ENCODE assay signal across 11 mouse cellular contexts in the genomic region with DNA sequence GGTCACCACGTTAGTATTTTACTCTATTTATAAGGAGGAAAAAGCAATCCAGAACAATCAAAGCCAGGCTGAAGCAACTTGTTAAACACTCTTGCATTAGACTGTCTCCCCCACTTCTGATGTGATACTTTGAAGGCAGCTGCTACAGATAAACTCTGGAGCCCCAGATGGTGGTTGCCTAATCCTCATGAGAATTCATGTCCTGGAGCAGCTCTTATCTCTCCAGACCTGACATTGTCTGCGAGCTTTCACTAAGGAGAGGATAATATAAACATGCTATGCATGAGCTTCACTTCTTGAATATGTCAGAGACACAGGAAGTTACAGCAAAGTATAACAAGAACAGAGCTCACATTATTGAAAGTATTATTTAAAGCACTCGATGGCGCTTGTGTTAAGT. TPM values are rescaled to one million over a fixed set of nuclear protein-coding genes. Genes with fewer than 3 reads are reported as not detected.
DNase-seq lines count a peak whose midpoint lies in the region; ATAC-seq and TF ChIP-seq lines count a peak whose summit lies in the region.
"Had no signal": no experiment of that assay in that cellular context is flagged by ENCODE, and none has a peak within 500 bp of the region (broad histone marks: within the 10 kb centered on the region; RNA-seq: fewer than 3 reads in every experiment).

No protein-coding gene starts in this region.

- no peaks in the 10 kb centered on the region for H3K27me3 ChIP-seq in lung, embryonic 14.5 days (ENCODE audit: insufficient read depth, low read length)
- no peaks in the 10 kb centered on the region for H3K27me3 ChIP-seq in myocyte (ENCODE audit: control insufficient read depth, insufficient read depth, insufficient read length)
- H3K27me3 ChIP-seq: embryonic facial prominence, embryonic 12.5 days had no signal

- H3K4me3 ChIP-seq in lung, embryonic 14.5 days (ENCODE audit: low read depth, low read length), result no peak overlapping the region
- H3K4me3 ChIP-seq in myocyte, result no peak overlapping the region
- H3K4me3 ChIP-seq: embryonic facial prominence, embryonic 12.5 days had no signal

- no peak overlapping the region for H3K27ac ChIP-seq in lung, embryonic 14.5 days (ENCODE audit: low read depth)
- H3K27ac ChIP-seq: embryonic facial prominence, embryonic 12.5 days had no signal

- H3K4me1 ChIP-seq in lung, embryonic 14.5 days (ENCODE audit: insufficient read depth), result no peaks in the 10 kb centered on the region
- H3K4me1 ChIP-seq: embryonic facial prominence, embryonic 12.5 days had no signal

- no peak overlapping the region for H3K4me2 ChIP-seq in lung, embryonic 14.5 days
- H3K4me2 ChIP-seq in myocyte (ENCODE audit: low read depth), result no peak overlapping the region
- H3K4me2 ChIP-seq: embryonic facial prominence, embryonic 12.5 days had no signal

- H3K36me3 ChIP-seq in lung, embryonic 14.5 days (ENCODE audit: insufficient read depth), result no peaks in the 10 kb centered on the region
- H3K36me3 ChIP-seq in myocyte (ENCODE audit: control insufficient read depth, insufficient read depth), result no peaks in the 10 kb centered on the region
- H3K36me3 ChIP-seq: embryonic facial prominence, embryonic 12.5 days had no signal

- no peak overlapping the region for H3ac ChIP-seq in myocyte (ENCODE audit: control insufficient read depth, insufficient read length)

- ATAC-seq in lung, embryonic 14.5 days (ENCODE audit: insufficient read depth), result peak; percentile 24; the same call in 1 of the 2 replicates
- ATAC-seq: intestine, embryonic 16.5 days had no signal

- H3K79me2 ChIP-seq in myocyte (ENCODE audit: control insufficient read depth, insufficient read depth), result peaks cover 11% of the 10 kb centered on the region

- 27% methylated on average over 4 of the region's 4 CpGs for WGBS in lung, embryonic 14.5 days

- no peaks in the 10 kb centered on the region for H3K9me3 ChIP-seq in lung, embryonic 14.5 days (ENCODE audit: low read depth, low read length)
- H3K9me3 ChIP-seq: embryonic facial prominence, embryonic 12.5 days had no signal

- H3K9ac ChIP-seq in lung, embryonic 14.5 days, result no peak overlapping the region
- H3K9ac ChIP-seq: embryonic facial prominence, embryonic 12.5 days had no signal

- TF ChIP-seq CTCF in lung, embryonic 14.5 days (IDR thresholded peaks at IDR 0.05; ENCODE audit: low read depth), result no peak

- DNase-seq in lung, embryonic 14.5 days, result peak; percentile 66
- no peak for DNase-seq in lung, adult 18-20 months
- peak; percentile 27 for DNase-seq in brain, adult 2 months (ENCODE audit: low read depth, low spot score)
- DNase-seq in embryo, embryonic 10 days (ENCODE audit: low spot score), result peak; percentile 27
- no peak for DNase-seq in urinary bladder, postnatal 4 days (ENCODE audit: low spot score in 2 of 2)
- no peak for DNase-seq in right cerebral cortex, adult 2 months (ENCODE audit: low spot score in 2 of 2)
- DNase-seq: adrenal gland, adult 8-10 months; thymus, postnatal 14 days had no signal

- TF ChIP-seq POLR2A in myocyte (IDR thresholded peaks at IDR 0.05; ENCODE audit: insufficient read length, low read depth), result no peak

TF ChIP-seq in myocyte, 11 proteins besides CTCF, POLR2A, EP300 and RAD21:
- no peak for TF ChIP-seq REST (IDR thresholded peaks at IDR 0.05; ENCODE audit: insufficient read depth, insufficient read length)
- TF ChIP-seq MYOG (IDR thresholded peaks at IDR 0.05; ENCODE audit: control insufficient read depth in 1 of 3, insufficient read depth in 1 of 3, insufficient read length in 2 of 3, low read depth in 2 of 3), result peak in 1 of 3 experiments; percentile 17
- TF ChIP-seq CEBPB (IDR thresholded peaks at IDR 0.05; ENCODE audit: insufficient read depth, poor library complexity, severe bottlenecking), result 0 out of 2 replicates have a peak, but pooled peaks have one; percentile 44
- TF ChIP-seq SRF (IDR thresholded peaks at IDR 0.05; ENCODE audit: control insufficient read depth, insufficient read length, low read depth), result no peak
- TF ChIP-seq TCF3 (IDR thresholded peaks at IDR 0.05; ENCODE audit: insufficient read length, low read depth), result no peak
- no peak for TF ChIP-seq POLR2AphosphoS2 (IDR thresholded peaks at IDR 0.05; ENCODE audit: insufficient read length, low read depth)
- no peak for TF ChIP-seq MYOD1 (IDR thresholded peaks at IDR 0.05; ENCODE audit: control insufficient read depth in 1 of 3, insufficient read length in 2 of 3, low read depth in 2 of 3)
- TF ChIP-seq USF1 (IDR thresholded peaks at IDR 0.05; ENCODE audit: low read depth), result no peak
- TF ChIP-seq E2F4 (IDR thresholded peaks at IDR 0.05; ENCODE audit: insufficient read depth), result no peak
- TF ChIP-seq MAX (IDR thresholded peaks at IDR 0.05; ENCODE audit: low read depth), result no peak
- TF ChIP-seq TCF12 (IDR thresholded peaks at IDR 0.05; ENCODE audit: insufficient read depth, poor library complexity, severe bottlenecking), result no peak

RNA-seq across cellular contexts. Expression of gene Zcchc7, which starts 58.1 kb away (rescaled TPM):
- polyA plus RNA-seq in lung, embryonic 14.5 days (2014; fragmentation: Nextera tagmentation; extraction: Ambion mirVana), result 33.1 and 36.4 TPM in 2 replicates
- polyA plus RNA-seq in myocyte (2012; fragmentation: generic; extraction: Trizol), result 6.9 TPM

Comparison
In these comparisons a context has a peak if more than half of its experiments do, and no peak if none do; other contexts are left out.
1. DNase-seq: peak in lung, embryonic 14.5 days (single experiment), brain, adult 2 months (single experiment) and embryo, embryonic 10 days (single experiment); none in lung, adult 18-20 months (0 of 2), urinary bladder, postnatal 4 days (0 of 2) and right cerebral cortex, adult 2 months (0 of 2).